Mouse (Mus musculus): ENCODE data around the gene Morc2a. TPM values are rescaled to one million over a fixed set of nuclear protein-coding genes. Genes with fewer than 3 reads are reported as not detected.

The Morc2a gene
- polyA plus RNA-seq, 1 experiment = 16.0 TPM

- Histone ChIP-seq H3K27me3 (ENCODE audit: control insufficient read depth, insufficient read depth, low read length) (no peaks in the 10 kb centered on the region), H3K4me1 (ENCODE audit: control insufficient read depth, insufficient read depth, low read length) (no peaks in the 10 kb centered on the region), H3K27ac (ENCODE audit: control insufficient read depth, insufficient read depth, low read depth, low read length) (no peak overlapping the region), H3K36me3 (ENCODE audit: control insufficient read depth, insufficient read depth, low read length) (peaks cover 1% of the 10 kb centered on the region), H3K4me3 (ENCODE audit: control insufficient read depth, low read depth, low read length) (no peak overlapping the region)
- TF ChIP-seq CTCF (IDR thresholded peaks at IDR 0.05; ENCODE audit: control insufficient read depth, insufficient read depth, insufficient replicate concordance, low read depth, low read length) (no peak), POLR2A (IDR thresholded peaks at IDR 0.05; ENCODE audit: control insufficient read depth, low read depth, low read length) (no peak)
Observed at GRCm38 (mm10) chr11:3668768-3669167, 19.8 kb downstream of the Morc2a start.

GRCm38 (mm10) chr11:3669849-3670248 is 20.9 kb downstream of the Morc2a start:
- H3K4me3 ChIP-seq (ENCODE audit: control insufficient read depth, low read depth, low read length) = no peak overlapping the region
- no peak for TF ChIP-seq CTCF (IDR thresholded peaks at IDR 0.05; ENCODE audit: control insufficient read depth, insufficient read depth, insufficient replicate concordance, low read depth, low read length)
- TF ChIP-seq POLR2A (IDR thresholded peaks at IDR 0.05; ENCODE audit: control insufficient read depth, low read depth, low read length) = no peak
- H3K27ac ChIP-seq (ENCODE audit: control insufficient read depth, insufficient read depth, low read depth, low read length) = no peak overlapping the region
- H3K27me3 ChIP-seq (ENCODE audit: control insufficient read depth, insufficient read depth, low read length) = no peaks in the 10 kb centered on the region
- H3K4me1 ChIP-seq (ENCODE audit: control insufficient read depth, insufficient read depth, low read length) = no peaks in the 10 kb centered on the region
- peaks cover 1% of the 10 kb centered on the region for H3K36me3 ChIP-seq (ENCODE audit: control insufficient read depth, insufficient read depth, low read length)

GRCm38 (mm10) chr11:3671000-3671628 is 22.1 kb downstream of the Morc2a start:
- TF ChIP-seq CTCF (IDR thresholded peaks at IDR 0.05; ENCODE audit: control insufficient read depth, insufficient read depth, insufficient replicate concordance, low read depth, low read length) = no peak
- TF ChIP-seq POLR2A (IDR thresholded peaks at IDR 0.05; ENCODE audit: control insufficient read depth, low read depth, low read length) = no peak
- H3K27ac ChIP-seq (ENCODE audit: control insufficient read depth, insufficient read depth, low read depth, low read length) = no peak overlapping the region
- peaks cover 1% of the 10 kb centered on the region for H3K36me3 ChIP-seq (ENCODE audit: control insufficient read depth, insufficient read depth, low read length)
- no peak overlapping the region for H3K4me3 ChIP-seq (ENCODE audit: control insufficient read depth, low read depth, low read length)
- no peaks in the 10 kb centered on the region for H3K27me3 ChIP-seq (ENCODE audit: control insufficient read depth, insufficient read depth, low read length)
- H3K4me1 ChIP-seq (ENCODE audit: control insufficient read depth, insufficient read depth, low read length) = no peaks in the 10 kb centered on the region

- peaks cover 4% of the 10 kb centered on the region for H3K36me3 ChIP-seq (ENCODE audit: control insufficient read depth, insufficient read depth, low read length)
- no peak overlapping the region for H3K27ac ChIP-seq (ENCODE audit: control insufficient read depth, insufficient read depth, low read depth, low read length)
- TF ChIP-seq POLR2A (IDR thresholded peaks at IDR 0.05; ENCODE audit: control insufficient read depth, low read depth, low read length) (no peak), CTCF (IDR thresholded peaks at IDR 0.05; ENCODE audit: control insufficient read depth, insufficient read depth, insufficient replicate concordance, low read depth, low read length) (no peak)
- H3K4me3 ChIP-seq (ENCODE audit: control insufficient read depth, low read depth, low read length) = no peak overlapping the region
- H3K27me3 ChIP-seq (ENCODE audit: control insufficient read depth, insufficient read depth, low read length) = no peaks in the 10 kb centered on the region
- H3K4me1 ChIP-seq (ENCODE audit: control insufficient read depth, insufficient read depth, low read length) = no peaks in the 10 kb centered on the region
Observed at GRCm38 (mm10) chr11:3674545-3674944, 25.6 kb downstream of the Morc2a start.

- Histone ChIP-seq H3K27me3 (ENCODE audit: control insufficient read depth, insufficient read depth, low read length) (no peaks in the 10 kb centered on the region), H3K4me3 (ENCODE audit: control insufficient read depth, low read depth, low read length) (no peak overlapping the region), H3K27ac (ENCODE audit: control insufficient read depth, insufficient read depth, low read depth, low read length) (no peak overlapping the region), H3K36me3 (ENCODE audit: control insufficient read depth, insufficient read depth, low read length) (peaks cover 11% of the 10 kb centered on the region), H3K4me1 (ENCODE audit: control insufficient read depth, insufficient read depth, low read length) (no peaks in the 10 kb centered on the region)
- TF ChIP-seq CTCF (IDR thresholded peaks at IDR 0.05; ENCODE audit: control insufficient read depth, insufficient read depth, insufficient replicate concordance, low read depth, low read length) (no peak), POLR2A (IDR thresholded peaks at IDR 0.05; ENCODE audit: control insufficient read depth, low read depth, low read length) (no peak)
Observed at GRCm38 (mm10) chr11:3676423-3676822, 27.4 kb downstream of the Morc2a start.

- no peak for TF ChIP-seq POLR2A (IDR thresholded peaks at IDR 0.05; ENCODE audit: control insufficient read depth, low read depth, low read length)
- TF ChIP-seq CTCF (IDR thresholded peaks at IDR 0.05; ENCODE audit: control insufficient read depth, insufficient read depth, insufficient replicate concordance, low read depth, low read length) = no peak
- no peaks in the 10 kb centered on the region for H3K27me3 ChIP-seq (ENCODE audit: control insufficient read depth, insufficient read depth, low read length)
- peaks cover 14% of the 10 kb centered on the region for H3K36me3 ChIP-seq (ENCODE audit: control insufficient read depth, insufficient read depth, low read length)
- H3K4me3 ChIP-seq (ENCODE audit: control insufficient read depth, low read depth, low read length) = no peak overlapping the region
- no peak overlapping the region for H3K27ac ChIP-seq (ENCODE audit: control insufficient read depth, insufficient read depth, low read depth, low read length)
- H3K4me1 ChIP-seq (ENCODE audit: control insufficient read depth, insufficient read depth, low read length) = no peaks in the 10 kb centered on the region
Observed at GRCm38 (mm10) chr11:3677204-3677603, 28.2 kb downstream of the Morc2a start.

- H3K36me3 ChIP-seq (ENCODE audit: control insufficient read depth, insufficient read depth, low read length) = peaks cover 21% of the 10 kb centered on the region
- H3K27me3 ChIP-seq (ENCODE audit: control insufficient read depth, insufficient read depth, low read length) = no peaks in the 10 kb centered on the region
- H3K4me1 ChIP-seq (ENCODE audit: control insufficient read depth, insufficient read depth, low read length) = no peaks in the 10 kb centered on the region
- H3K27ac ChIP-seq (ENCODE audit: control insufficient read depth, insufficient read depth, low read depth, low read length) = no peak overlapping the region
- H3K4me3 ChIP-seq (ENCODE audit: control insufficient read depth, low read depth, low read length) = no peak overlapping the region
- TF ChIP-seq CTCF (IDR thresholded peaks at IDR 0.05; ENCODE audit: control insufficient read depth, insufficient read depth, insufficient replicate concordance, low read depth, low read length) = no peak
- no peak for TF ChIP-seq POLR2A (IDR thresholded peaks at IDR 0.05; ENCODE audit: control insufficient read depth, low read depth, low read length)
Observed at GRCm38 (mm10) chr11:3679771-3680170, 30.8 kb downstream of the Morc2a start.

All from testis, adult 2 months (tissue).